In the genomic region with DNA sequence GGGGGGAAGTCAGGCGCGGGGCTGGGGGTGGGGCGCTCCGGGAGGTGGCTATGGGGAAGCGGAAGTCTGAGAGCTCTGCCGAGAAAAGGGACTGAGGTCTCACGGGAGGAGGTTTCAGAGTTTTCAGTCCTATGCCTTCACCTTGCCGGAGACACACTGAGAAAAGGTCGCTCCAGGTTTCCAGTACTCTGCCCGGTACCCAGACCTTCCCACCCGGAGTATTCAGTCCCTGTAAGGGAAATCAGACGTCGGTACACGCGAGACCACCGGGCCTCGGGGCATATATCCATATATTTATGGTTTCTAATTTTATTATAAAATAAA, we compare ENCODE assay signal across 14 mouse cellular contexts. TPM values are rescaled to one million over a fixed set of nuclear protein-coding genes. Genes with fewer than 3 reads are reported as not detected.
DNase-seq lines count a peak whose midpoint lies in the region; ATAC-seq lines count a peak whose summit lies in the region.
"Had no signal": no experiment of that assay in that cellular context is flagged by ENCODE, and none has a peak within 500 bp of the region (broad histone marks: within the 10 kb centered on the region; RNA-seq: fewer than 3 reads in every experiment).

No protein-coding gene starts in this region.

- WGBS in kidney, embryonic 15.5 days, result under 1% methylated on average over 17 of the region's 17 CpGs
- WGBS in embryonic facial prominence, embryonic 13.5 days, result 2% methylated on average over 17 of the region's 17 CpGs

- no peaks in the 10 kb centered on the region for H3K9me3 ChIP-seq in kidney, embryonic 15.5 days (replicated peaks)
- H3K9me3 ChIP-seq in embryonic facial prominence, embryonic 13.5 days, result no peaks in the 10 kb centered on the region
- H3K9me3 ChIP-seq: midbrain, embryonic 13.5 days had no signal

- no peak overlapping the region for H3K27ac ChIP-seq in kidney, embryonic 15.5 days
- H3K27ac ChIP-seq in embryonic facial prominence, embryonic 13.5 days, result peak overlapping the region; percentile 55
- H3K27ac ChIP-seq: liver, embryonic 14.5 days; midbrain, embryonic 13.5 days had no signal

- peaks cover 61% of the 10 kb centered on the region for H3K4me1 ChIP-seq in kidney, embryonic 15.5 days
- H3K4me1 ChIP-seq in embryonic facial prominence, embryonic 13.5 days, result peaks cover 54% of the 10 kb centered on the region

- no peaks in the 10 kb centered on the region for H3K36me3 ChIP-seq in kidney, embryonic 15.5 days
- H3K36me3 ChIP-seq in embryonic facial prominence, embryonic 13.5 days, result peaks cover 12% of the 10 kb centered on the region; the same call in 1 of the 2 replicates
- H3K36me3 ChIP-seq: midbrain, embryonic 13.5 days had no signal

- ATAC-seq in CD4-positive, CD25-positive, alpha-beta regulatory T cell, adult 4 months, result no peak
- no peak for ATAC-seq in kidney, embryonic 15.5 days (replicated peaks; ENCODE audit: low FRiP score)
- no peak for ATAC-seq in embryonic facial prominence, embryonic 13.5 days (ENCODE audit: insufficient number of reproducible peaks, insufficient read depth, low FRiP score, low TSS enrichment, low read depth)
- peak; percentile 53 for ATAC-seq in megakaryocyte, adult 5-6 weeks (ENCODE audit: poor library complexity, severe bottlenecking)
- ATAC-seq: midbrain, embryonic 13.5 days; Patski had no signal

- peak overlapping the region; percentile 57 for H3K4me3 ChIP-seq in kidney, embryonic 15.5 days (replicated peaks)
- H3K4me3 ChIP-seq in embryonic facial prominence, embryonic 13.5 days, result peak overlapping the region; percentile 76
- H3K4me3 ChIP-seq: midbrain, embryonic 13.5 days had no signal

- peak overlapping the region; percentile 62 for H3K9ac ChIP-seq in kidney, embryonic 15.5 days
- peak overlapping the region; percentile 95 for H3K9ac ChIP-seq in embryonic facial prominence, embryonic 13.5 days
- H3K9ac ChIP-seq: liver, embryonic 14.5 days; midbrain, embryonic 13.5 days had no signal

- peak; percentile 7 for DNase-seq in CD4-positive, CD25-positive, alpha-beta regulatory T cell, adult 2 months (ENCODE audit: low read depth, low spot score)
- DNase-seq in kidney, adult 8-10 months, result no peak
- DNase-seq in cerebellum, adult 8-10 months, result no peak
- no peak for DNase-seq in cerebellum, postnatal 36 days
- DNase-seq: adrenal gland, postnatal 36 days; spleen, adult 18-20 months; thymus, postnatal 4 days had no signal

- H3K4me2 ChIP-seq in kidney, embryonic 15.5 days, result peak overlapping the region; percentile 74
- H3K4me2 ChIP-seq in embryonic facial prominence, embryonic 13.5 days, result peak overlapping the region; percentile 72
- H3K4me2 ChIP-seq: midbrain, embryonic 13.5 days had no signal

- peaks cover 95% of the 10 kb centered on the region for H3K27me3 ChIP-seq in kidney, embryonic 15.5 days
- peaks cover 84% of the 10 kb centered on the region for H3K27me3 ChIP-seq in embryonic facial prominence, embryonic 13.5 days

RNA-seq across cellular contexts. Expression of a gene that starts 4.1 kb away (rescaled TPM):
- polyA plus RNA-seq in CD4-positive, CD25-positive, alpha-beta regulatory T cell, adult 4 months (2017; shearing (Covaris generic)), result not detected
- polyA plus RNA-seq in kidney, embryonic 15.5 days (2015; fragmentation: Nextera tagmentation; extraction: Ambion mirVana), result 16.9 and 18.9 TPM in 2 replicates
- 21.3 and 21.9 TPM in 2 replicates for polyA plus RNA-seq in embryonic facial prominence, embryonic 13.5 days (2015; fragmentation: Nextera tagmentation; extraction: Ambion mirVana)
- not detected in 2 replicates for total RNA-seq in megakaryocyte, adult 5-6 weeks (2015)
- total RNA-seq in megakaryocyte, adult 5-6 weeks (2017), result not detected in 2 replicates
- total RNA-seq: adrenal gland, postnatal 36 days had no signal
- polyA plus RNA-seq: Patski had no signal

Comparison
In these comparisons a context has a peak if more than half of its experiments do, and no peak if none do; other contexts are left out.
1. RNA of a gene that starts 4.1 kb away (polyA plus RNA-seq): 21.3 to 21.9 TPM in embryonic facial prominence, embryonic 13.5 days and 16.9 to 18.9 TPM in kidney, embryonic 15.5 days; not detected in CD4-positive, CD25-positive, alpha-beta regulatory T cell, adult 4 months; every median in the first group is over 10 times any median in the second.